Mouse (Mus musculus): ENCODE results near the gene Cma2.
"Not testable (repeated sequence)": the region's sequence is repeated elsewhere in the genome, so short reads cannot be mapped to it uniquely, and the experiment has no call there.

- TF ChIP-seq CTCF, POLR2A (IDR thresholded peaks at IDR 0.05; ENCODE audit: insufficient read depth, low read depth, low read length): not testable (repeated sequence)
Observed at GRCm38 (mm10) chr14:55963900-55964299, 13.1 kb downstream of the Cma2 start.

All from olfactory bulb, adult 2 months (tissue).